Mouse (Mus musculus) stomach, embryonic 14.5 days (tissue): ENCODE results near the gene Saxo1. TPM values are rescaled to one million over a fixed set of nuclear protein-coding genes. Genes with fewer than 3 reads are reported as not detected.

Experiments
- ATAC-seq: fragments of 200-750 bp; cut with Nextera tagmentation; 2 replicates; pipeline ENCODE4 v1.8.0; 2017; ENCODE audit warnings: low read depth, moderate TSS enrichment; ENCODE audit not compliant: insufficient number of reproducible peaks, insufficient read depth, low FRiP score
- H3K27ac ChIP-seq: fragments of 300-500 bp; sonication (generic); 2 replicates; pipeline ENCODE4 v1.5.1; 2014; ENCODE audit warnings: mild to moderate bottlenecking, low read length, moderate library complexity, mixed read lengths
- H3K27me3 ChIP-seq: fragments of 300-500 bp; sonication (generic); 2 replicates; pipeline ENCODE4 v1.6.1; 2014; ENCODE audit warnings: low read length, control low read depth, mixed read lengths; ENCODE audit not compliant: control insufficient read depth, insufficient read depth
- H3K36me3 ChIP-seq: fragments of 300-500 bp; sonication (generic); 2 replicates; pipeline ENCODE4 v1.6.1; 2014; ENCODE audit warnings: mild to moderate bottlenecking, control low read depth, low read length, moderate library complexity, mixed read lengths; ENCODE audit not compliant: control insufficient read depth, insufficient read depth
- H3K4me1 ChIP-seq: fragments of 300-500 bp; sonication (generic); 2 replicates; pipeline ENCODE4 v1.6.1; 2014; ENCODE audit warnings: low read length, control low read depth, mixed read lengths; ENCODE audit not compliant: control insufficient read depth, insufficient read depth
- H3K4me2 ChIP-seq: fragments of 300-500 bp; sonication (generic); replicated peaks from 2 replicates; pipeline ENCODE4 v1.6.1; 2014; ENCODE audit warnings: low read depth, low read length, control low read depth
- H3K4me3 ChIP-seq: fragments of 300-500 bp; sonication (generic); 2 replicates; pipeline ENCODE4 v1.5.1; 2014; ENCODE audit warnings: low read depth, low read length, control low read depth
- H3K9ac ChIP-seq: fragments of 300-500 bp; sonication (generic); replicated peaks from 2 replicates; pipeline ENCODE4 v1.6.1; 2014; ENCODE audit warnings: low read depth, mild to moderate bottlenecking, control low read depth, low read length, moderate library complexity, mixed read lengths
- H3K9me3 ChIP-seq: fragments of 300-500 bp; sonication (generic); 2 replicates; pipeline ENCODE4 v1.6.1; 2016; ENCODE audit warnings: low read depth, low read length, control low read depth; ENCODE audit not compliant: control insufficient read depth
- WGBS: fragments of 180-500 bp; shearing (Covaris S2); extraction: QIAGEN DNeasy Blood & Tissue Kit; methylation state at CpG from one replicate; pipeline ENCODE4 v1.1.7; 2014; 5-methylcytosine and 5-hydroxymethylcytosine counted together
- polyA plus RNA-seq: library from polyadenylated mRNA; unstranded; fragments of >200 nt; fragmentation: Nextera tagmentation; extraction: Ambion mirVana; gene quantifications from 2 replicates; pipeline ENCODE4 v1.2.1, GENCODE M21; 2014

The Saxo1 gene
- not detected in 2 replicates for polyA plus RNA-seq

- H3K4me3 ChIP-seq, result no peak within 1 kb of the TSS
- no peak for ATAC-seq
- no peak within 1 kb of the TSS for H3K4me2 ChIP-seq
- no peaks in the 10 kb centered on the region for H3K36me3 ChIP-seq
- no peaks in the 10 kb centered on the region for H3K4me1 ChIP-seq
- 93% methylated on average over 7 of the region's 7 CpGs for WGBS
- no peaks in the 10 kb centered on the region for H3K9me3 ChIP-seq
- H3K9ac ChIP-seq, result no peak within 1 kb of the TSS
- no peaks in the 10 kb centered on the region for H3K27me3 ChIP-seq
- H3K27ac ChIP-seq, result no peak within 1 kb of the TSS
Observed at GRCm38 (mm10) chr4:86558228-86558627, at the start of gene Saxo1. TSS of gene Saxo1 (minus strand) at chr4:86558328.

- 93% methylated on average over 2 of the region's 2 CpGs for WGBS
- H3K9ac ChIP-seq, result no peak overlapping the region
- no peaks in the 10 kb centered on the region for H3K9me3 ChIP-seq
- no peaks in the 10 kb centered on the region for H3K27me3 ChIP-seq
- ATAC-seq, result no peak
- H3K4me1 ChIP-seq, result no peaks in the 10 kb centered on the region
- H3K27ac ChIP-seq, result no peak overlapping the region
- no peak overlapping the region for H3K4me2 ChIP-seq
- H3K36me3 ChIP-seq, result peaks cover 18% of the 10 kb centered on the region
- H3K4me3 ChIP-seq, result no peak overlapping the region
Observed at GRCm38 (mm10) chr4:86591304-86591703, 33.2 kb upstream of the Saxo1 start.

- H3K27ac ChIP-seq, result no peak overlapping the region
- 88% methylated on average over 3 of the region's 3 CpGs for WGBS
Observed at GRCm38 (mm10) chr4:86588236-86588635, 30.1 kb upstream of the Saxo1 start.

GRCm38 (mm10) chr4:86580591-86580990, 22.5 kb upstream of the Saxo1 start:
- Histone ChIP-seq H3K27ac (no peak overlapping the region), H3K4me3 (no peak overlapping the region), H3K4me1 (peaks cover 7% of the 10 kb centered on the region), H3K36me3 (peaks cover 22% of the 10 kb centered on the region), H3K4me2 (no peak overlapping the region), H3K27me3 (no peaks in the 10 kb centered on the region), H3K9me3 (no peaks in the 10 kb centered on the region), H3K9ac (no peak overlapping the region)
- WGBS, result 85% methylated on average over 3 of the region's 3 CpGs
- no peak for ATAC-seq

More at GRCm38 (mm10) chr4:86588236-86588635, 30.1 kb upstream of the Saxo1 start:
- Histone ChIP-seq H3K4me1 (no peaks in the 10 kb centered on the region), H3K4me3 (no peak overlapping the region), H3K27me3 (no peaks in the 10 kb centered on the region), H3K4me2 (no peak overlapping the region), H3K36me3 (peaks cover 40% of the 10 kb centered on the region), H3K9me3 (no peaks in the 10 kb centered on the region), H3K9ac (no peak overlapping the region)
- ATAC-seq, result no peak

GRCm38 (mm10) chr4:86580056-86580455, 21.9 kb upstream of the Saxo1 start:
- Histone ChIP-seq H3K4me1 (peaks cover 7% of the 10 kb centered on the region), H3K9me3 (no peaks in the 10 kb centered on the region), H3K4me2 (no peak overlapping the region), H3K9ac (no peak overlapping the region), H3K4me3 (no peak overlapping the region), H3K27me3 (no peaks in the 10 kb centered on the region), H3K36me3 (peaks cover 16% of the 10 kb centered on the region), H3K27ac (no peak overlapping the region)
- no peak for ATAC-seq
- 63% methylated on average over 4 of the region's 4 CpGs for WGBS

- H3K4me2 ChIP-seq, result peak overlapping the region; percentile 70
- no peaks in the 10 kb centered on the region; the same call in 1 of the 2 replicates for H3K36me3 ChIP-seq
- H3K9ac ChIP-seq, result peak overlapping the region; percentile 71
- H3K4me1 ChIP-seq, result peaks cover 7% of the 10 kb centered on the region
- H3K27me3 ChIP-seq, result no peaks in the 10 kb centered on the region
- peak overlapping the region; percentile 96; the same call in 1 of the 2 replicates for H3K27ac ChIP-seq
- WGBS, result 8% methylated on average over 11 of the region's 11 CpGs
- peak overlapping the region; percentile 83 for H3K4me3 ChIP-seq
- H3K9me3 ChIP-seq, result no peaks in the 10 kb centered on the region
- no peak for ATAC-seq
Observed at GRCm38 (mm10) chr4:86576630-86577225, 18.6 kb upstream of the Saxo1 start.

- Histone ChIP-seq H3K4me2 (peak overlapping the region; percentile 70), H3K4me1 (peaks cover 7% of the 10 kb centered on the region), H3K27ac (peak overlapping the region; percentile 96), H3K36me3 (no peaks in the 10 kb centered on the region), H3K27me3 (no peaks in the 10 kb centered on the region), H3K9me3 (no peaks in the 10 kb centered on the region), H3K9ac (peak overlapping the region; percentile 71), H3K4me3 (peak overlapping the region; percentile 83)
- no peak for ATAC-seq
- under 1% methylated on average over 20 of the region's 20 CpGs for WGBS
Observed at GRCm38 (mm10) chr4:86576120-86576541, 18.0 kb upstream of the Saxo1 start.

- WGBS, result under 1% methylated on average over 53 of the region's 53 CpGs
- H3K9me3 ChIP-seq, result no peaks in the 10 kb centered on the region
- no peaks in the 10 kb centered on the region for H3K27me3 ChIP-seq
- peak within 1 kb of the TSS; percentile 71 for H3K9ac ChIP-seq
- peak; percentile 96 for ATAC-seq
- H3K4me2 ChIP-seq, result peak within 1 kb of the TSS; percentile 70
- peak within 1 kb of the TSS; percentile 83 for H3K4me3 ChIP-seq
- H3K36me3 ChIP-seq, result no peaks in the 10 kb centered on the region
- H3K4me1 ChIP-seq, result peaks cover 7% of the 10 kb centered on the region
- peak within 1 kb of the TSS; percentile 96 for H3K27ac ChIP-seq
Observed at GRCm38 (mm10) chr4:86575283-86575983, 17.3 kb upstream of the Saxo1 start, which contains the start of gene Rraga. TSS of gene Rraga (plus strand) at chr4:86575668.
